Mouse (Mus musculus): Measurements from ENCODE around the gene Chd3. TPM values are rescaled to one million over a fixed set of nuclear protein-coding genes. Genes with fewer than 3 reads are reported as not detected.

Gene Chd3
- total RNA-seq, 2 experiments from 2014 or later, result 406 to 416 TPM

DNA sequence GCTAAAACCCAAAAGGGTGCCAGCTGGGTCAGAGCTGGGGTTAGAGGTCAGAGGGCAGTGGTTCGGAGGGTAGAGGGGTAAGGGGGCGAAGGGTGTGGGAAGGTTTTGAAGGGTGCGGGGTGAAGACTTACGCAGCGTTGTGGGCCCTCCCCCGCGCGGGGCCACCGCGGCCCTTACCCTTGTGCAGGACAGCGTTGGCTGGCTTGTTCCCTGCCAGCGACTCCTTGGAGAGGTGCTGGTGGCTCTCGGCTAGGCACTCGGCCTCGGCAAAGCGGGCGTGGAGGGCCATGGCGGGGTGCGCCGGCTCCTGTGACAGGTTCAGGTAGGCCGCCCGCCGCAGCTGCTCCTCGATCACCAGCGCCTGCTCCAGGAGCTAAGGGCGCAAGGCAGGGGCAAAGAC lies 22.8 kb downstream of the Chd3 start:
- no peak for DNase-seq (ENCODE audit: extremely low spot score in 1 of 2, low spot score in 2 of 2)
- Histone ChIP-seq H3K27ac (no peak overlapping the region), H3K4me3 (no peak overlapping the region)
- intact Hi-C loops (cut with DNase I), result no loop called here
- TF ChIP-seq CTCF (IDR thresholded peaks at IDR 0.05), result no peak

DNA sequence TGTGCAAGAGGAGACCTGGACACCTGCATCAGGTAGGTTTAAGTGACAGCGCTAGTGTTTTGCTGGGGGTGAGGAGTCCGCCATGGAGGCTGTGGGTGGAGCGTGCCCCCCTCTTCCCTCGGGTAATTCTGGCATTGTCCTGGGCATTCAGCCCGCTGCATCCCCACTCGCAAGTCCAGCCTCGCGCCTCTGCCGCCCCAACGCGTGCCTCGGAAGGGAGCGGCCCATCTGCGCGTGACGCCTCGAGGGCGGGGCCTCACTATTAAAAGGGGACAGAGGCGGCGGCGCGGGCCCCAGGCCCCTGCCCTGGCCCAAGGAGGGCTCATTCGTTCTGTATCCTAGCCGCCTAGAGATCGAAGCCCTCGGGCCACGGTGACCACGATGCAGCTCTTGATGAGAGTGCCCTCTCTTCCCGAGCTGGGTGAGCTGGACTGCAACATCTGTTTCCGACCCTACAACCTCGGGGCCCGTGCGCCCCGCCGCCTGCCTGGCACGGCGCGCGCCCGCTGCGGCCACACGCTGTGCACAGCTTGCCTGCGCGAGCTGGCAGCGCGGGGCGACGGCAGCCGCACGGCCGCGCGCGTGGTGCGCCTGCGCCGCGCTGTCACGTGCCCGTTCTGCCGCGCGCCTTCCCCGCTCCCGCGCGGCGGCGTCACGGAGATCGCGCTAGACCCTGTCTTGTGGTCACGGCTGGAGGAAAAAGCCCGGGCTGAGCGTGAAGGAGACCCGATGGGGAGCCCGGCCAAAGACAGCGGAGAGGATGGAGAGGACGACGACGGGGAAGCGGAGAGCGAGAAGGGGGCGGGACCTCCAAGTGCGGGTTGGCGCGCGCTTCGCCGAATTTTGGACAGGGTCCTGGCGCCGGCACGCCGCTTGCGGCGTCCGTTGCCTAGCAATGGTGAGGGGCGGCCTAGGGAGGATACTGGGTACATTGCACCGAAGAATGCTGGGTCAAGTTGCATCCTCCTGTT lies 28.8 kb downstream of the Chd3 start, which contains the start of gene Rnf227:
TSS of gene Rnf227 (plus strand) at position 301 of the 971 bp plus-strand sequence.
- intact Hi-C loops (cut with DNase I), result loop anchor here (1.0 kb wide), 1 partner anchor 26 kb away; no protein-coding TSS in a partner anchor
- no peak for TF ChIP-seq CTCF (IDR thresholded peaks at IDR 0.05)

DNA sequence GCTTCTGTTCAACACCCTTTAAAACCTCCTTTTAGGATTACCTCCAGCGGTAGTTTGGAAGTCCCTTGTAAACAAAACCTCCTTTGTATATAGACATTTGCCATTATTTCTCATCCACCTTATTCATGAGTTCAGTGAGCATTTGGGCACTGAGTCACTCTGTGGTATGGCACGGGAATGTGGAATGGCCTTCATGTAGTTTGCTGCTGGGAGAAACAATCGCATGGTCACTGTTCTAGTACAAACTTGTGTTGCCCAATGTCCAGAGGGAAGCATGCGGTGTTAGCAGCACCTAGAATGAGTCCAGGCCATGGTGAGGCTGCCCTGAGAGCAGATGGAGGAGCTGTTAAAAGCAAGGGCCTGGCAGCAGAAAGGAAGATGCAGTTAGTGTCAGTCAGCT lies 34.4 kb downstream of the Chd3 start:
- DNase-seq (ENCODE audit: extremely low spot score in 1 of 2, low spot score in 2 of 2), result no peak
- H3K27ac ChIP-seq, result no peak overlapping the region
- intact Hi-C loops (cut with DNase I), result no loop called here
- H3K4me3 ChIP-seq, result no peak overlapping the region
- no peak for TF ChIP-seq CTCF (IDR thresholded peaks at IDR 0.05)

More for the DNA sequence above, 28.8 kb downstream of the Chd3 start, which contains the start of gene Rnf227:
- peak within 1 kb of the TSS; percentile 84 for H3K4me3 ChIP-seq
- peak within 1 kb of the TSS; percentile 95 for H3K27ac ChIP-seq
- DNase-seq (ENCODE audit: extremely low spot score in 1 of 2, low spot score in 2 of 2), result peak; percentile 81 to 82

DNA sequence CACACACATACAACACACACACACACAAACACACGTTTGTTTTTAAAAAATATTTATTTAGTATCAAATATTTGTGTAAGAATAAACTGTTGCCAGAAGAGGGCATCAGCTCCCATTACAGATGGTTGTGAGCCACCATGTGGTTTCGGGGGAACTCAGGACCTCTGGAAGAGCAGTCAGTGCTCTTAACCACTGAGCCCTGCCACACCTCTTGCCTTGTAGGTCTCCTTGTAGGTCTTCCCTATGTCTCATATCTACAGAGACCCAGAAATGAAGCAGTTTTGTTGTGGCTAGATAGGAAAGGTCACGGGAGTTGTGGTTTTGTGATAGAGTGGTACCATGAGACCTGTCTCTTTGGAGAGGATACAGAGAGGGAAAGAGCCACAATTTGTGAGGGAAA lies 35.3 kb downstream of the Chd3 start:
- TF ChIP-seq CTCF (IDR thresholded peaks at IDR 0.05), result peak; percentile 30
- no peak overlapping the region for H3K4me3 ChIP-seq
- intact Hi-C loops (cut with DNase I), result no loop called here
- no peak for DNase-seq (ENCODE audit: extremely low spot score in 1 of 2, low spot score in 2 of 2)
- H3K27ac ChIP-seq, result no peak overlapping the region

DNA sequence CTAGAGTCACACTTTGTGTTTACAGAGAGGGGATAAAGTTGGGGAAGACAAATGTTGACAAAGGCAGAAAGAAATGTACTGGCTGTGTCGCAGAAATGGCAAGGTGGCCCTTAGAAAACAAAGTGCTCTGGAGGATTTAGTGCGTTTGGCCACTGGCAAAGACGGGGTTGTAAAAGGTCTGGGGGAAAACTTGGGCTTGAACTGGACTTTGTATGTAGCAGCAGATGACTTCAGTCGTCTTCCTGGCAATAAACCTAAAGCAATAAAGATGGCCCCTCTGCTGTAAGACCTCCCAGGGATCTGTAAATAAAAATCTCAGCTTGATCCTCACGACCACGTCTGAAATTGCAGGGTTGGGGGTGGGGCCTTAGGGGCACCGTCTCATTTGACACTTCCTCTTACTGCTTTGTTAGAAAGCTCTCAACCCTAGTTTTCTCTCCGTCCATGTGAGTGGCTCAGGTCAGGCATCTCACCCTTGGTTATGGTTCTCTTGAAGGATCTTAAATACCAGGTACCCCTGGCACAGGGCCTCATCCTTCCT lies 36.4 kb downstream of the Chd3 start:
- DNase-seq (ENCODE audit: extremely low spot score in 1 of 2, low spot score in 2 of 2), result no peak
- H3K4me3 ChIP-seq, result no peak overlapping the region
- intact Hi-C loops (cut with DNase I), result no loop called here
- TF ChIP-seq CTCF (IDR thresholded peaks at IDR 0.05), result no peak
- peak overlapping the region; percentile 78; the same call in 1 of the 2 replicates for H3K27ac ChIP-seq

DNA sequence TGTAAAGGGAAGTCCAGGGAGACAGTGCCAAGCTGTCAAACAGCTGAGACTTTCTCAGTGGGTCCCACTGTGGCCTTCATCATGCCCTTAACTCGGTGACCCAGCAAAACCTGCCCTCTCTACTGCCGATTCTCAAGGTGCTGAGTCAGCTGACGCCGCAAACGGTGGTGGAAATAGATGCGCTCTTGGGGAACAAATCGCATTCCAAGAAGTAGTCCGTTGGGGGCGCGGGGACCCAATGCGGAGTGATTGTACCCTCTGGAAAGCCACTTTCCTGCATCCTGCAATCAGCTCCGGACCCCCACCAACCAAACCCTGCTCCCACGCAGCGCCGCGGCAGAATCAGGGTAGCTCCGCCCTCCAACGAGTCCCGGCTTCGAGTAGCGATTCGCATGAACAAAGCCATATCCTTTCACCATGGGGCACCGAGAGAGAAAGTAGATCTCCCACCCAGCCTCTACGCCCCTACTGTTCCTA lies 37.2 kb downstream of the Chd3 start:
- Histone ChIP-seq H3K27ac (peak overlapping the region; percentile 78), H3K4me3 (peak overlapping the region; percentile 57)
- intact Hi-C loops (cut with DNase I), result no loop called here
- peak; percentile 75 to 76 for DNase-seq (ENCODE audit: extremely low spot score in 1 of 2, low spot score in 2 of 2)
- no peak for TF ChIP-seq CTCF (IDR thresholded peaks at IDR 0.05)

DNA sequence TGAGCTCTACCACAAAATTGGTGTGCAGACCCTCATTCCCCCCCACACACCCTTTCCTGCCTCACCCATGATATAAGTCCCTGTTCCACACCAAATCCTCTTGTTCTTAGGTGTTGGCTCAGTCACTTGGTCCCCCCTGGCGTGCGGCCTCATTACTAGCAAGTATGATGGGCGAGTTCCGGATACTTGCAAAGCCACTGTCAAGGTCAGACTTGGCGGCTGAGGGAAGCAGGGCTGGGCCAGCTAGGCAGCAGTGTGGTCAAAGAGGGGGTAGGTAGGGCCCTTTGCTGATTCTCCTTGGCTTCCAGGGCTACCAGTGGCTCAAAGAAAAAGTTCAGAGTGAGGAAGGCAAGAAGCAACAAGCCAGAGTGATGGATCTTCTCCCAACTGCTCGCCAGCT lies 38.1 kb downstream of the Chd3 start:
- no peak overlapping the region for H3K27ac ChIP-seq
- intact Hi-C loops (cut with DNase I), result no loop called here
- DNase-seq (ENCODE audit: extremely low spot score in 1 of 2, low spot score in 2 of 2), result no peak

DNA sequence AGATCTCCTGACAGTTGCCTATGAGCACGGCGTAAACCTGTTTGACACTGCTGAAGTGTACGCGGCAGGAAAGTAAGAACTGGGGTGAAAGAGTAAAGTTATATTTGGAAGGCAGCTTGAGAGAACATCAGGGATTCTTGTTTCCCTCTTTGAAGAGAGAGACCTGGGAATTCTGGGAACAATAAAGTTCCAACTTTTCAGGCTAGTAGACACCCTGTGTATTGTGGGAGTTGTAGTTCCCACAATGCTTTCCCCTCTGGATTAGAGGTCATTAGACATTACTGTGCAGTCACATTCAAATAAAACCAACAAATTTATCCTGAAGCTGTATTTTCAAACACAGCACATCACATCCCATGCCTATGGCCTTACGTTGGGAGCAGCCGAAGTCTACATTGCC lies 40.7 kb downstream of the Chd3 start:
- Histone ChIP-seq H3K4me3 (no peak overlapping the region), H3K27ac (no peak overlapping the region)
- DNase-seq (ENCODE audit: extremely low spot score in 1 of 2, low spot score in 2 of 2), result no peak
- intact Hi-C loops (cut with DNase I), result no loop called here
- no peak for TF ChIP-seq CTCF (IDR thresholded peaks at IDR 0.05)

More for the DNA sequence above, 38.1 kb downstream of the Chd3 start:
- TF ChIP-seq CTCF (IDR thresholded peaks at IDR 0.05), result no peak
- H3K4me3 ChIP-seq, result no peak overlapping the region

DNA sequence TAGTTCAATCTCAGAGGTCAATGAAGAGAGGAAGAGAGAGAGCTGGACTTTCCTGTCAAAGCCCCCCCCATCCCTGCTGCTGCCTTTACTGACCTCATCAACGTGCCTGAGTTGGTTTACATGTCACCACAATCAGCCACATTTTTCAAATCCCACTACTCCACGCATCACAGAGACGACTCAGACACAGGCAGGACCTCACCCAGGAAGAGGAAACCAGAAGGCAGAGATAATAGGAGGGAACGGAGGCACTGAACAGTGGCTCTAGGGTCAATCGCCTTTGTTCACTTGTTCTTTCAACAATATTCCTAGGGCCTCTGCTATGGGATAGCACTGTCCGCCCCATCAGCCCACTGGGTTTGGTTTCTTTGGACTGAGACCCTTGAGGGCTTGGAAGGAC lies 41.6 kb downstream of the Chd3 start:
- DNase-seq (ENCODE audit: extremely low spot score in 1 of 2, low spot score in 2 of 2), result no peak
- intact Hi-C loops (cut with DNase I), result no loop called here
- no peak for TF ChIP-seq CTCF (IDR thresholded peaks at IDR 0.05)

DNA sequence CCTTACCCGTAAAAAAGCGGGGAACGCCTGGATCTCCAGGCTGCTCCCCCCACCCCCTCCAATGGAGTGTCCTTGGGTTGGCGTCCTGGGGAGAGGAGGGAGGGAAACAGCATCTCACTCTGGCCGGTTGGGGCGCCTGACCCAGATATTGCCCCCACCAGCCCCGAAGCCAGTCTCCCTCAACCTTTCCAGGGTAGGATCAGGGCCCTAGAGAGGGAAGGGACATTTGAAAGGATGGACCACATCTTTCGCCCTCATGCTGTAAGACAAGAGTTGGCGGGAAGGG lies 42.1 kb downstream of the Chd3 start:
- TF ChIP-seq CTCF (IDR thresholded peaks at IDR 0.05), result no peak; the same call in 1 of the 2 replicates
- intact Hi-C loops (cut with DNase I), result no loop called here
- no peak for DNase-seq (ENCODE audit: extremely low spot score in 1 of 2, low spot score in 2 of 2)
- peak overlapping the region; percentile 89 for H3K27ac ChIP-seq
- H3K4me3 ChIP-seq, result peak overlapping the region; percentile 70

More for the DNA sequence above, 41.6 kb downstream of the Chd3 start:
- Histone ChIP-seq H3K4me3 (no peak overlapping the region; the same call in 1 of the 2 replicates), H3K27ac (no peak overlapping the region; the same call in 1 of the 2 replicates)

DNA sequence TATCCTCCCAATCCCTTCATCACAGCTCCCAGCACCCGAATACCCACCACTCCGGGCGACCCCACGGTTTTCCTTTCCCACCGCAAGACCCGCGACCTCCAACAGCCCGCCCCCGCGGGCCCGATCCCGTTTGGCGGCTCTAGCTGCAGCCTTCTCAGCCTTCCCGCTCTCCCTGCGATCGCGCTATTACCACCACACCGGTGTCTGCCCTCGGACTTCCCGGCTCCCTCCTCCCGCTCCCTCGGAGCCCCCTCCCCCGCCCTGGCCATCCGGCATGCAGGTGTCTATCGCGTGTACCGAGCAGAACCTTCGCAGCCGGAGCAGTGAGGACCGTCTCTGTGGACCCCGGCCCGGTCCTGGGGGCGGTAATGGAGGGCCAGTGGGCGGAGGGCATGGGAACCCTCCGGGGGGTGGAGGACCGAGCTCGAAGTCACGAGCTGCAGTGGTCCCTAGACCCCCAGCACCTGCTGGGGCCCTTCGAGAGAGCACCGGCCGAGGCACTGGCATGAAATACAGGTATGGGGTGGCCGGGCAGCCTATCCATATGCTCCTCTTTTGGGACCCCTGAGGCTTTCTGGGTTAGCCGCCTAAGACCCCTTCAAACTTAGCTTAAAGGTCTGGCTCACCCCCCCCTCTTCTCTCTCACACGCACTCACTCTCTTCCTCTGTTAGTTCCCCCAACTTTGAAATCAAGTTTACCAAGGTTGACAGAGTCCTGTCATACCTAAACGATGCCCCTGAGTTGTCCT lies 42.6 kb downstream of the Chd3 start:
- intact Hi-C loops (cut with DNase I), result no loop called here
- DNase-seq (ENCODE audit: extremely low spot score in 1 of 2, low spot score in 2 of 2), result no peak
- TF ChIP-seq CTCF (IDR thresholded peaks at IDR 0.05), result no peak
- Histone ChIP-seq H3K27ac (peak overlapping the region; percentile 89), H3K4me3 (peak overlapping the region; percentile 70)

All from left cerebral cortex, adult 2 months (tissue).